Mouse (Mus musculus): Measurements from ENCODE around the gene Gm16440. TPM values are rescaled to one million over a fixed set of nuclear protein-coding genes. Genes with fewer than 3 reads are reported as not detected.

Gm16440 gene
- polyA plus RNA-seq (2012; rRNA removed): not detected in 2 replicates

DNA sequence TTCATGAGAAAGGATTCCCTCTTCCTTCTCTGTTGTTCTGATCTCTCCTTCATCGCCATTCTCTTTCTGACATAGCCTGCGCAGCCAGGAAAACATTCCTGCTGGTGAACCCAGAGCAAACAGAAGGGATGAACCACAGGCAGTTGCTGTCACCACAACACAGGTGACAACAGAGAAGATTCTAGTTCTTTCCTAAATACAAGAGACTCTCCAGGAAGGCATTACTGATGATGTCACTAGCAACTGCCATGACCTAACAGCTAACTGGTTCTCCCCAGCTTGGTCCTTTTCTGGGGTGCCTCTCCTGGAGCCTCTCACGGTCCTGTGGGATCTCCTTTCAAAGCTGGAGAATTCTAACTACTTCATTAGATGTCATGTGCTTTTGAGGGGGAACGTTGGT, at the start of gene Gm16440:
Gene Gm16440 (minus strand): TSS at position 101 of the 400 bp plus-strand sequence.

GRCm38 (mm10) chr14:6412382-6412781, 22.3 kb upstream of the Gm16440 start, which contains the start of gene Gm3591:
Gm3591 (minus strand) TSS chr14:6412482.

DNA sequence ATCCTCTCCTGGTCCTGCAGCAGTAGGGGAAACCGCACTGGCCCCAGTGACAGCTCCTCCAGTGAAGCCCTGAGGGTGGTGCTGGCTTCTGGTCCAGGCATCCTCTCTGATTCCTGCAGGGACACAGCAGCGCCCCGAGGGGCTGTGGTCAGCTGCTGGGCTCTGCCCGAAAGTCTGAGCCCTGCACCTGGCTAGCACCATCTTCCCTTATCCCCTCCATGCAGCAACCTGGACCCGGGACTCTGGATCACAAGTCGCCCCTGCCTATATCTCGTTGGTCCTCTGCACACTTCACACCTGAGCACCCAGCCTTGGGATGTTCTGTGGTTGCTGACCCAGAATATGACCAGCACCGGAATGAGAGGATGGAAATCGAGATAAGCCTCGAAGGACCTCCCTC, 46.5 kb downstream of the Gm16440 start, which contains the start of gene Gm3618:
Gene Gm3618 (minus strand): TSS at position 101 of the 400 bp plus-strand sequence.

Other genes with a start within 250 kb of the Gm16440 start
- not detected in 2 replicates for gene Gm21560, start 171.0 kb downstream of the Gm16440 start, polyA plus RNA-seq (2012; rRNA removed)
- 0.83 and 1.4 TPM in 2 replicates for gene Gm3411, start 103.1 kb downstream of the Gm16440 start, polyA plus RNA-seq (2012; rRNA removed)
- gene Gm21103, start 85.5 kb downstream of the Gm16440 start, polyA plus RNA-seq (2012; rRNA removed): not detected in 2 replicates
- gene Gm3618, start 46.6 kb downstream of the Gm16440 start, polyA plus RNA-seq (2012; rRNA removed): not detected in 2 replicates
- 1.2 and 3.1 TPM in 2 replicates for gene Gm3591, start 22.2 kb upstream of the Gm16440 start, polyA plus RNA-seq (2012; rRNA removed)
- gene Gm3594, start 54.3 kb upstream of the Gm16440 start, polyA plus RNA-seq (2012; rRNA removed): not detected in 2 replicates
- not detected in 2 replicates for gene Gm8356, start 147.0 kb upstream of the Gm16440 start, polyA plus RNA-seq (2012; rRNA removed)
- gene Gm3629, start 200.3 kb upstream of the Gm16440 start, polyA plus RNA-seq (2012; rRNA removed): 0.24 and 0.61 TPM in 2 replicates
- 0.16 TPM in 1 of 2 replicates, not detected in the other for gene Gm3460, start 232.1 kb upstream of the Gm16440 start, polyA plus RNA-seq (2012; rRNA removed)